Mouse (Mus musculus): ENCODE measurements around the gene Radil. TPM values are rescaled to one million over a fixed set of nuclear protein-coding genes. Genes with fewer than 3 reads are reported as not detected.

The Radil gene
- polyA plus RNA-seq, 1 experiment = 1.9 TPM

- TF ChIP-seq FLI1 (IDR thresholded peaks at IDR 0.05; ENCODE audit: low read length) (no peak), GATA1 (IDR thresholded peaks at IDR 0.05; ENCODE audit: borderline replicate concordance, low read length) (no peak)
- Histone ChIP-seq H3K4me1 (no peaks in the 10 kb centered on the region), H3K27me3 (replicated peaks) (peaks cover 7% of the 10 kb centered on the region), H3K36me3 (replicated peaks; ENCODE audit: low read length) (no peaks in the 10 kb centered on the region), H3K9me3 (peaks cover 34% of the 10 kb centered on the region), H3K4me3 (replicated peaks) (peak overlapping the region; percentile 44)
These were observed 23.6 kb upstream of the Radil start for GRCm38 (mm10) chr5:142574323-142575057.

GRCm38 (mm10) chr5:142564606-142565005 is 13.7 kb upstream of the Radil start:
- H3K4me1 ChIP-seq = no peaks in the 10 kb centered on the region
- H3K4me3 ChIP-seq (replicated peaks) = no peak overlapping the region
- peaks cover 24% of the 10 kb centered on the region for H3K27me3 ChIP-seq (replicated peaks)
- TF ChIP-seq FLI1 (IDR thresholded peaks at IDR 0.05; ENCODE audit: low read length) = no peak
- no peak for TF ChIP-seq GATA1 (IDR thresholded peaks at IDR 0.05; ENCODE audit: borderline replicate concordance, low read length)
- no peaks in the 10 kb centered on the region for H3K36me3 ChIP-seq (replicated peaks; ENCODE audit: low read length)
- peaks cover 35% of the 10 kb centered on the region for H3K9me3 ChIP-seq

- Histone ChIP-seq H3K36me3 (replicated peaks; ENCODE audit: low read length) (no peaks in the 10 kb centered on the region), H3K9me3 (no peaks in the 10 kb centered on the region), H3K27me3 (replicated peaks) (peaks cover 16% of the 10 kb centered on the region), H3K4me1 (0 out of 2 replicates have a peak, but pooled peaks cover 5% of the 10 kb centered on the region), H3K4me3 (replicated peaks) (no peak overlapping the region)
- TF ChIP-seq FLI1 (IDR thresholded peaks at IDR 0.05; ENCODE audit: low read length) (no peak), GATA1 (IDR thresholded peaks at IDR 0.05; ENCODE audit: borderline replicate concordance, low read length) (no peak)
These were observed 9.4 kb upstream of the Radil start for GRCm38 (mm10) chr5:142560261-142560660.

GRCm38 (mm10) chr5:142557397-142558067 is 6.6 kb upstream of the Radil start:
- H3K36me3 ChIP-seq (replicated peaks; ENCODE audit: low read length) = no peaks in the 10 kb centered on the region
- TF ChIP-seq FLI1 (IDR thresholded peaks at IDR 0.05; ENCODE audit: low read length) (no peak), GATA1 (IDR thresholded peaks at IDR 0.05; ENCODE audit: borderline replicate concordance, low read length) (no peak)

GRCm38 (mm10) chr5:142556721-142557120 is 5.8 kb upstream of the Radil start:
- TF ChIP-seq FLI1 (IDR thresholded peaks at IDR 0.05; ENCODE audit: low read length) (no peak), GATA1 (IDR thresholded peaks at IDR 0.05; ENCODE audit: borderline replicate concordance, low read length) (no peak)
- Histone ChIP-seq H3K4me1 (0 out of 2 replicates have a peak, but pooled peaks cover 5% of the 10 kb centered on the region), H3K4me3 (replicated peaks) (no peak overlapping the region)

More at GRCm38 (mm10) chr5:142557397-142558067, 6.6 kb upstream of the Radil start:
- H3K4me3 ChIP-seq (replicated peaks) = peak overlapping the region; percentile 62
- H3K27me3 ChIP-seq (replicated peaks) = peaks cover 22% of the 10 kb centered on the region
- no peaks in the 10 kb centered on the region for H3K9me3 ChIP-seq
- 0 out of 2 replicates have a peak, but pooled peaks cover 5% of the 10 kb centered on the region for H3K4me1 ChIP-seq

GRCm38 (mm10) chr5:142555866-142556265 is 5.0 kb upstream of the Radil start:
- Histone ChIP-seq H3K9me3 (0 out of 2 replicates have a peak, but pooled peaks cover 2% of the 10 kb centered on the region), H3K27me3 (replicated peaks) (peaks cover 22% of the 10 kb centered on the region), H3K4me1 (peaks cover 8% of the 10 kb centered on the region), H3K4me3 (replicated peaks) (no peak overlapping the region), H3K36me3 (replicated peaks; ENCODE audit: low read length) (no peaks in the 10 kb centered on the region)
- TF ChIP-seq FLI1 (IDR thresholded peaks at IDR 0.05; ENCODE audit: low read length) = no peak
- no peak for TF ChIP-seq GATA1 (IDR thresholded peaks at IDR 0.05; ENCODE audit: borderline replicate concordance, low read length)

More at GRCm38 (mm10) chr5:142556721-142557120, 5.8 kb upstream of the Radil start:
- no peaks in the 10 kb centered on the region for H3K36me3 ChIP-seq (replicated peaks; ENCODE audit: low read length)
- H3K9me3 ChIP-seq = 0 out of 2 replicates have a peak, but pooled peaks cover 2% of the 10 kb centered on the region
- H3K27me3 ChIP-seq (replicated peaks) = peaks cover 22% of the 10 kb centered on the region

GRCm38 (mm10) chr5:142549961-142550705 is 765 bp downstream of the Radil start:
- peaks cover 30% of the 10 kb centered on the region for H3K4me1 ChIP-seq
- no peaks in the 10 kb centered on the region for H3K36me3 ChIP-seq (replicated peaks; ENCODE audit: low read length)
- H3K9me3 ChIP-seq = 0 out of 2 replicates have a peak, but pooled peaks cover 2% of the 10 kb centered on the region
- peak overlapping the region; percentile 92 for H3K4me3 ChIP-seq (replicated peaks)
- peaks cover 53% of the 10 kb centered on the region for H3K27me3 ChIP-seq (replicated peaks)
- TF ChIP-seq FLI1 (IDR thresholded peaks at IDR 0.05; ENCODE audit: low read length) (no peak), GATA1 (IDR thresholded peaks at IDR 0.05; ENCODE audit: borderline replicate concordance, low read length) (no peak)

GRCm38 (mm10) chr5:142549441-142549840 is 1.5 kb downstream of the Radil start:
- Histone ChIP-seq H3K36me3 (replicated peaks; ENCODE audit: low read length) (no peaks in the 10 kb centered on the region), H3K4me3 (replicated peaks) (no peak overlapping the region)
- TF ChIP-seq FLI1 (IDR thresholded peaks at IDR 0.05; ENCODE audit: low read length) = no peak
- no peak for TF ChIP-seq GATA1 (IDR thresholded peaks at IDR 0.05; ENCODE audit: borderline replicate concordance, low read length)

GRCm38 (mm10) chr5:142547066-142547465 is 3.8 kb downstream of the Radil start:
- no peak overlapping the region for H3K4me3 ChIP-seq (replicated peaks)
- H3K9me3 ChIP-seq = 0 out of 2 replicates have a peak, but pooled peaks cover 1% of the 10 kb centered on the region
- peaks cover 54% of the 10 kb centered on the region for H3K27me3 ChIP-seq (replicated peaks)
- no peaks in the 10 kb centered on the region for H3K36me3 ChIP-seq (replicated peaks; ENCODE audit: low read length)
- H3K4me1 ChIP-seq = peaks cover 53% of the 10 kb centered on the region
- TF ChIP-seq FLI1 (IDR thresholded peaks at IDR 0.05; ENCODE audit: low read length) (no peak), GATA1 (IDR thresholded peaks at IDR 0.05; ENCODE audit: borderline replicate concordance, low read length) (no peak)

More at GRCm38 (mm10) chr5:142549441-142549840, 1.5 kb downstream of the Radil start:
- Histone ChIP-seq H3K4me1 (peaks cover 37% of the 10 kb centered on the region), H3K27me3 (replicated peaks) (peaks cover 46% of the 10 kb centered on the region), H3K9me3 (0 out of 2 replicates have a peak, but pooled peaks cover 2% of the 10 kb centered on the region)
